Mouse (Mus musculus) hematopoietic stem cell, adult 5-6 weeks (primary cell): ENCODE measurements around the gene Slf2. TPM values are rescaled to one million over a fixed set of nuclear protein-coding genes. Genes with fewer than 3 reads are reported as not detected.

Source experiments
- ATAC-seq, 2 experiments: fragments of 125-278 bp in 1 of 2; replicated peaks in 1 of 2; 2 replicates each; pipeline ENCODE4 v1.8.0; 2016 to 2017; ENCODE audit warnings: inconsistent platforms in 2 of 2, mild to moderate bottlenecking in 2 of 2, moderate number of reproducible peaks in 2 of 2, low read depth in 1 of 2, moderate TSS enrichment in 1 of 2; ENCODE audit not compliant: low FRiP score in 2 of 2, poor library complexity in 2 of 2, severe bottlenecking in 2 of 2, insufficient read depth in 1 of 2, low TSS enrichment in 1 of 2
- total RNA-seq: library from RNA; stranded (forward); fragments of 172-1452, 232-1000 nt; gene quantifications from 2 replicates; pipeline ENCODE4 v1.2.3, GENCODE M21; 2017

The Slf2 gene
- total RNA-seq, 1 experiment from 2014 or later = 61.2 TPM

GRCm38 (mm10) chr19:45016341-45017215, 85.6 kb downstream of the Slf2 start:
- ATAC-seq = peak; percentile 29 to 37; a peak in 2 of 4 replicates

- ATAC-seq = no peak
These were observed 86.3 kb downstream of the Slf2 start for GRCm38 (mm10) chr19:45017216-45017771.

GRCm38 (mm10) chr19:45017909-45018308, 87.0 kb downstream of the Slf2 start:
- peak in 1 of 2 experiments; percentile 18; a peak in 1 of 4 replicates for ATAC-seq

GRCm38 (mm10) chr19:45018351-45018831, 87.4 kb downstream of the Slf2 start:
- ATAC-seq = no peak

- ATAC-seq = no peak
These were observed 89.4 kb downstream of the Slf2 start for GRCm38 (mm10) chr19:45020348-45020747.

GRCm38 (mm10) chr19:45021362-45021761, 90.4 kb downstream of the Slf2 start:
- ATAC-seq = no peak

GRCm38 (mm10) chr19:45023993-45024392, 93.0 kb downstream of the Slf2 start:
- no peak for ATAC-seq

- ATAC-seq = no peak
These were observed 93.8 kb downstream of the Slf2 start for GRCm38 (mm10) chr19:45024775-45025174.

GRCm38 (mm10) chr19:45025937-45026568, 95.1 kb downstream of the Slf2 start:
- no peak for ATAC-seq

GRCm38 (mm10) chr19:45026958-45027670, 96.2 kb downstream of the Slf2 start:
- ATAC-seq = no peak

GRCm38 (mm10) chr19:45027848-45028247, 96.9 kb downstream of the Slf2 start:
- no peak for ATAC-seq

- no peak for ATAC-seq
These were observed 97.8 kb downstream of the Slf2 start for GRCm38 (mm10) chr19:45028746-45029145.

GRCm38 (mm10) chr19:45029571-45029970, 98.6 kb downstream of the Slf2 start:
- ATAC-seq = no peak

GRCm38 (mm10) chr19:45030111-45030510, 99.2 kb downstream of the Slf2 start:
- 0 out of 4 replicates have a peak, but pooled peaks of 1 of the 2 experiments have one; percentile 23 for ATAC-seq

GRCm38 (mm10) chr19:45030746-45031693, 100.1 kb downstream of the Slf2 start:
- peak; percentile 48 to 59; a peak in 2 of 4 replicates for ATAC-seq

- peak; percentile 72 to 77 for ATAC-seq
These were observed 100.8 kb downstream of the Slf2 start for GRCm38 (mm10) chr19:45031780-45032179.
